Mouse (Mus musculus): Measurements from ENCODE around the gene Sept6. TPM values are rescaled to one million over a fixed set of nuclear protein-coding genes. Genes with fewer than 3 reads are reported as not detected.

The Sept6 gene
- polyA plus RNA-seq, 1 experiment = 45.0 TPM

GRCm38 (mm10) chrX:36991039-36991438 is 555 bp downstream of the Sept6 start:
- no peak overlapping the region for H3K4me3 ChIP-seq (ENCODE audit: extremely low read depth, insufficient read depth, insufficient read length)
- peaks cover 22% of the 10 kb centered on the region; the same call in 1 of the 2 replicates for H3K4me1 ChIP-seq (ENCODE audit: control insufficient read depth, insufficient read depth, insufficient read length)
- H3K27me3 ChIP-seq (ENCODE audit: control insufficient read depth, insufficient read depth, low read length) = no peaks in the 10 kb centered on the region
- TF ChIP-seq CTCF (IDR thresholded peaks at IDR 0.05; ENCODE audit: extremely low read depth, insufficient read depth, insufficient read length, insufficient replicate concordance) = no peak
- TF ChIP-seq POLR2A (IDR thresholded peaks at IDR 0.05; ENCODE audit: low read depth, low read length) = no peak
- 47% methylated on average over 4 of the region's 4 CpGs for WGBS
- DNase-seq (ENCODE audit: low read depth in 1 of 2, low spot score in 2 of 2) = peak in 1 of 2 experiments; percentile 63
- H3K36me3 ChIP-seq (ENCODE audit: control insufficient read depth, insufficient read depth, low read length) = no peaks in the 10 kb centered on the region
- peak overlapping the region; percentile 72 for H3K27ac ChIP-seq (ENCODE audit: insufficient read depth, low read length)

- Histone ChIP-seq H3K4me1 (ENCODE audit: control insufficient read depth, insufficient read depth, insufficient read length) (peaks cover 28% of the 10 kb centered on the region; the same call in 1 of the 2 replicates), H3K4me3 (ENCODE audit: extremely low read depth, insufficient read depth, insufficient read length) (peak overlapping the region; percentile 89), H3K27me3 (ENCODE audit: control insufficient read depth, insufficient read depth, low read length) (no peaks in the 10 kb centered on the region), H3K36me3 (ENCODE audit: control insufficient read depth, insufficient read depth, low read length) (no peaks in the 10 kb centered on the region), H3K27ac (ENCODE audit: insufficient read depth, low read length) (peak overlapping the region; percentile 72)
- WGBS = 36% methylated on average over 8 of the region's 11 CpGs
- DNase-seq (ENCODE audit: low read depth in 1 of 2, low spot score in 2 of 2) = peak in 1 of 2 experiments; percentile 10
- no peak for TF ChIP-seq POLR2A (IDR thresholded peaks at IDR 0.05; ENCODE audit: low read depth, low read length)
- TF ChIP-seq CTCF (IDR thresholded peaks at IDR 0.05; ENCODE audit: extremely low read depth, insufficient read depth, insufficient read length, insufficient replicate concordance) = no peak
Measured at GRCm38 (mm10) chrX:36989752-36990404, 1.7 kb downstream of the Sept6 start.

- peak; percentile 74 to 75 for DNase-seq (ENCODE audit: low read depth in 1 of 2, low spot score in 2 of 2)
- TF ChIP-seq CTCF (IDR thresholded peaks at IDR 0.05; ENCODE audit: extremely low read depth, insufficient read depth, insufficient read length, insufficient replicate concordance) (no peak), POLR2A (IDR thresholded peaks at IDR 0.05; ENCODE audit: low read depth, low read length) (peak; percentile 66)
- WGBS = 20% methylated on average over 24 of the region's 29 CpGs
- no peaks in the 10 kb centered on the region for H3K27me3 ChIP-seq (ENCODE audit: control insufficient read depth, insufficient read depth, low read length)
- no peaks in the 10 kb centered on the region for H3K36me3 ChIP-seq (ENCODE audit: control insufficient read depth, insufficient read depth, low read length)
- H3K4me3 ChIP-seq (ENCODE audit: extremely low read depth, insufficient read depth, insufficient read length) = peak overlapping the region; percentile 89
- peaks cover 30% of the 10 kb centered on the region; the same call in 1 of the 2 replicates for H3K4me1 ChIP-seq (ENCODE audit: control insufficient read depth, insufficient read depth, insufficient read length)
- H3K27ac ChIP-seq (ENCODE audit: insufficient read depth, low read length) = peak overlapping the region; percentile 72
Measured at GRCm38 (mm10) chrX:36989234-36989751, 2.3 kb downstream of the Sept6 start.

GRCm38 (mm10) chrX:36988754-36989153 is 2.8 kb downstream of the Sept6 start:
- no peak for TF ChIP-seq CTCF (IDR thresholded peaks at IDR 0.05; ENCODE audit: extremely low read depth, insufficient read depth, insufficient read length, insufficient replicate concordance)
- TF ChIP-seq POLR2A (IDR thresholded peaks at IDR 0.05; ENCODE audit: low read depth, low read length) = no peak

GRCm38 (mm10) chrX:36987851-36988250 is 3.7 kb downstream of the Sept6 start:
- H3K4me3 ChIP-seq (ENCODE audit: extremely low read depth, insufficient read depth, insufficient read length) = peak overlapping the region; percentile 4; the same call in 1 of the 2 replicates
- H3K27me3 ChIP-seq (ENCODE audit: control insufficient read depth, insufficient read depth, low read length) = no peaks in the 10 kb centered on the region
- no peak overlapping the region; the same call in 1 of the 2 replicates for H3K27ac ChIP-seq (ENCODE audit: insufficient read depth, low read length)
- DNase-seq (ENCODE audit: low read depth in 1 of 2, low spot score in 2 of 2) = no peak
- WGBS = 59% methylated on average over 4 of the region's 4 CpGs
- no peak for TF ChIP-seq CTCF (IDR thresholded peaks at IDR 0.05; ENCODE audit: extremely low read depth, insufficient read depth, insufficient read length, insufficient replicate concordance)
- TF ChIP-seq POLR2A (IDR thresholded peaks at IDR 0.05; ENCODE audit: low read depth, low read length) = no peak
- peaks cover 40% of the 10 kb centered on the region; the same call in 1 of the 2 replicates for H3K4me1 ChIP-seq (ENCODE audit: control insufficient read depth, insufficient read depth, insufficient read length)
- H3K36me3 ChIP-seq (ENCODE audit: control insufficient read depth, insufficient read depth, low read length) = no peaks in the 10 kb centered on the region

More at GRCm38 (mm10) chrX:36988754-36989153, 2.8 kb downstream of the Sept6 start:
- no peaks in the 10 kb centered on the region for H3K27me3 ChIP-seq (ENCODE audit: control insufficient read depth, insufficient read depth, low read length)
- peaks cover 34% of the 10 kb centered on the region; the same call in 1 of the 2 replicates for H3K4me1 ChIP-seq (ENCODE audit: control insufficient read depth, insufficient read depth, insufficient read length)
- 0 out of 2 replicates have a peak overlapping the region, but pooled peaks have one; percentile 16 for H3K27ac ChIP-seq (ENCODE audit: insufficient read depth, low read length)
- 27% methylated on average over 23 of the region's 23 CpGs for WGBS
- H3K4me3 ChIP-seq (ENCODE audit: extremely low read depth, insufficient read depth, insufficient read length) = peak overlapping the region; percentile 89
- peak in 1 of 2 experiments; percentile 8 for DNase-seq (ENCODE audit: low read depth in 1 of 2, low spot score in 2 of 2)
- H3K36me3 ChIP-seq (ENCODE audit: control insufficient read depth, insufficient read depth, low read length) = no peaks in the 10 kb centered on the region

GRCm38 (mm10) chrX:36985041-36985440 is 6.6 kb downstream of the Sept6 start:
- Histone ChIP-seq H3K4me3 (ENCODE audit: extremely low read depth, insufficient read depth, insufficient read length) (no peak overlapping the region), H3K36me3 (ENCODE audit: control insufficient read depth, insufficient read depth, low read length) (no peaks in the 10 kb centered on the region), H3K27me3 (ENCODE audit: control insufficient read depth, insufficient read depth, low read length) (no peaks in the 10 kb centered on the region), H3K4me1 (ENCODE audit: control insufficient read depth, insufficient read depth, insufficient read length) (peaks cover 29% of the 10 kb centered on the region; the same call in 1 of the 2 replicates), H3K27ac (ENCODE audit: insufficient read depth, low read length) (no peak overlapping the region; the same call in 1 of the 2 replicates)
- TF ChIP-seq CTCF (IDR thresholded peaks at IDR 0.05; ENCODE audit: extremely low read depth, insufficient read depth, insufficient read length, insufficient replicate concordance) = no peak
- TF ChIP-seq POLR2A (IDR thresholded peaks at IDR 0.05; ENCODE audit: low read depth, low read length) = no peak
- no peak for DNase-seq (ENCODE audit: low read depth in 1 of 2, low spot score in 2 of 2)
- WGBS = 52% methylated on average over 3 of the region's 3 CpGs

Data from spleen, adult 2 months (tissue).